Mouse (Mus musculus) embryonic fibroblast, embryonic 13.5 days (primary cell): ENCODE measurements around the gene Tomm6.

Experiments
- CTCF ChIP-seq: IDR thresholded peaks from 2 replicates; pipeline ENCODE4 v1.5.1; 2011; ENCODE audit warnings: mild to moderate bottlenecking, control low read depth, low read length, moderate library complexity, borderline replicate concordance; ENCODE audit not compliant: insufficient read depth
- POLR2A ChIP-seq: IDR thresholded peaks from 2 replicates; pipeline ENCODE4 v1.6.1; 2011; ENCODE audit warnings: low read depth, mild to moderate bottlenecking, control low read depth, low read length, moderate library complexity

DNA sequence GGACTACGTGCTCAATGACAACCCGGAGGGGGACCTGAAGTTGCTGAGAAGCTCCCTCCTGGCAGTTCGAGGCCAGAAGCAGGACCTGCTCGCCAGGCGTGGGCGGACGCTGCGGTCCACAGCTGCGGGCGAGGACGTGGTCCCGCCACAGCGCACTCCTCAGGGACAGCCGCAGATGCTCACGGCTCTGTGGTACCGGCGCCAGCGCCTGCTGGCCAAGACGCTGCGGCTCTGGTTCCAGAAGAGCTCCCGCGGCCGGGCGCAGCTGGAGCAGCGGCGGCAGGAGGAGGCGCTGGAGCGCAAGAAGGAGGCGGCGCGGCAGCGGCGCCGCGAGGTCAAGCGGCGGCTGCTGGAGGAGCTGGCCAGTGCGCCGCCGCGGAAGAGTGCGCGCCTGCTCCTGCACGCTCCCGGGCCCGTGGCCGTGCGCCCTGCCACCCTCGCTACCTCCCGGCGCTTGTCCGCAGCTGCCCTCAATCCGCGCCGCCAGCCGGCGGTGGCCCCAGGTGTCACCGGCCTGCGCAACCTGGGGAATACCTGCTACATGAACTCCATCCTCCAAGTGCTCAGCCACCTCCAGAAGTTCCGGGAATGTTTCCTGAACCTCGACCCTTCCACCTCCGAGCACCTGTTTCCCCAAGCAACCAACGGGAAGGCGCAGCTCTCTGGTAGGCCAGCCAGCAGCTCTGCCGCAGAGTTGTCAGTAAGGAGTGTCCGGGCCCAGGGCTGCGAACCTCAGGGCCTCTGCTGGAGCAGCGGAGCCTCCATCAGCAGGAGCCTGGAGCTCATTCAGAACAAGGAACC is 15.7 kb downstream of the Tomm6 start:
- TF ChIP-seq CTCF, result no peak
- TF ChIP-seq POLR2A, result peak; percentile 43; the same call in 1 of the 2 replicates
